Mouse (Mus musculus): ENCODE results near the gene Tbc1d2. TPM values are rescaled to one million over a fixed set of nuclear protein-coding genes. Genes with fewer than 3 reads are reported as not detected.

The Tbc1d2 gene
- 2.9 and 3.4 TPM in 2 replicates for polyA plus RNA-seq (2015; fragmentation: Nextera tagmentation; extraction: Ambion mirVana)

DNA sequence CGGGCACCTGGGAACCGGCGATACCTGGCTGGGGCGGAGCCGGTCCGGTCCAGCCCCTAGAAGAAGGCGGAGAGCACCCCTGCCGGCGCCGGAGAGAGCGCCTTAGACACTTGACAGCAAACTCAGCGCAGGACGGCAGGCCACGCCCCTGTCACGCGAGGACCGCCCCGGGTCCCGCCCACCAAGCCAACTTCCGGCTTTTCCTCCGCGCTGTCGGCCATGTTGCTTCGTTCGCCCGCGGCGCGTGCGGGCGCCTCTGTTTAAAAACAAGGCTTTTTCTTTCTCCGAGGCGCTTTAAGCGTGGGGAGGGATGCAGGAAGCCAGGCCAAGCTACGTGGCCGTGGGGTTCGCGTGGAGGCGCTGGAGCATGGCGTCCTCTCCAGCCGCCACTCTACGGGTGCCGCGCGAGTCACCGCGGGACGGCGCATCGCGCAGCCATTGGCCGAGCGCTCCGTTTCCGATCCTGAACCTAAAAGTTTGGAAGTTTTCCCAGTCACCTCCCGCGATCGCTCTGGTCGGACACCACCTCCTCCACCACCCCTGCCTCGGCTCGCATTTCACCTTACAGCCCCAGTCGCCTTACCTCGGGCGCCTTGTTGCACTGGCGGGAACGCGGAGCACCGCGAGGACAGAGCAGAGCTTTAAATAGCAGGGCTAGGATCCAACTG lies at the start of gene Tbc1d2:
Gene Tbc1d2, minus strand, starts transcription at position 124 of the 668 bp plus-strand sequence.
- ATAC-seq (ENCODE audit: insufficient read depth, low FRiP score, low read depth), result peak; percentile 97
- Histone ChIP-seq H3K4me3 (replicated peaks) (peak within 1 kb of the TSS; percentile 71), H3K27ac (peak within 1 kb of the TSS; percentile 84), H3K4me1 (peaks cover 7% of the 10 kb centered on the region; the same call in 1 of the 2 replicates), H3K9ac (peak within 1 kb of the TSS; percentile 53; the same call in 1 of the 2 replicates), H3K9me3 (no peaks in the 10 kb centered on the region), H3K27me3 (replicated peaks) (peaks cover 3% of the 10 kb centered on the region), H3K36me3 (no peaks in the 10 kb centered on the region), H3K4me2 (peak within 1 kb of the TSS; percentile 93)
- WGBS, result under 1% methylated on average over 68 of the region's 69 CpGs

DNA sequence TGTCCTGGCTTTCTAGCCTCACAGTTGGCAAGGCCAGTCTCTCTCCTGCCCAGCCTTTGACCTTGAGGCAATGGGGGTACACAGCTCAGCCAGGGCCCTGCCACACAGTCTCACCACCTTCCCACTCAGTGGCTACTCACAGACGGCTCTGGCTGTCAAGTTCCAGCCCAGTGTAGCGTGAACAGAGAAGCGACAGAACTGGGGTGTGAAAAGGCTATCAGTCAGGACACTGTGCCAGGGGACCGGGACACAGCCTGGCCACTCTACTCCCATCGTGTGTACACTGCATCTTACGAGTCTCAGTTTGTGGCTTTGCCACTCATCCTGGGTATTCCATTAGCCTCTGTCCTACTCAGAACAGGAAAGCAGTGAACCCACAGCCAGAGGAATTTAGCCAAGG lies 46.5 kb upstream of the Tbc1d2 start:
- no peak for ATAC-seq (ENCODE audit: insufficient read depth, low FRiP score, low read depth)
- no peak overlapping the region for H3K27ac ChIP-seq
- H3K27me3 ChIP-seq (replicated peaks), result no peaks in the 10 kb centered on the region
- no peak overlapping the region for H3K9ac ChIP-seq
- H3K4me3 ChIP-seq (replicated peaks), result no peak overlapping the region
- 76% methylated on average over 6 of the region's 6 CpGs for WGBS
- H3K9me3 ChIP-seq, result no peaks in the 10 kb centered on the region
- no peaks in the 10 kb centered on the region for H3K4me1 ChIP-seq
- H3K36me3 ChIP-seq, result no peaks in the 10 kb centered on the region
- H3K4me2 ChIP-seq, result no peak overlapping the region

DNA sequence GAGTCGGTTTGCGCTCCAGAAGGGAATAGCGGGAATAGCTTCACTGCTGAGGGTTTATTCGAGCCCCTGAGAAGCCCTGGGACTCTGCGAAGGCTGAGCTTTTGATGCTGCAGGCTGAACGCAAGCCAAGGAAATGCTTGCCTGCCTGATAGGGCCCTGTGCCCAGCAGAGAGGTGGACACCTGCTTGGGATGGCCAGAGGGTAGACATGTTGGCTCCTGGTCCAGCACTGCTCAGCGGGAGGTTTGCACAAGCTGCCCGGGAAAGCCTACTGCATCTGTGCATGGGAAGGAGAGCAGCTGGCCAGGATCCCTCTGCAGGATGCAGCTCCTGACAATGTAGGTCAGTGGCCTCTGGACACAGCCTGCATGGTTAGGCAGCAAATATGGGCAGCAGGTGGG lies 40.6 kb upstream of the Tbc1d2 start:
- WGBS, result 80% methylated on average over 8 of the region's 8 CpGs
- Histone ChIP-seq H3K27ac (no peak overlapping the region), H3K9me3 (no peaks in the 10 kb centered on the region), H3K9ac (no peak overlapping the region), H3K4me3 (replicated peaks) (no peak overlapping the region), H3K4me1 (no peaks in the 10 kb centered on the region), H3K36me3 (no peaks in the 10 kb centered on the region), H3K4me2 (no peak overlapping the region), H3K27me3 (replicated peaks) (peaks cover 7% of the 10 kb centered on the region; the same call in 1 of the 2 replicates)
- ATAC-seq (ENCODE audit: insufficient read depth, low FRiP score, low read depth), result no peak

DNA sequence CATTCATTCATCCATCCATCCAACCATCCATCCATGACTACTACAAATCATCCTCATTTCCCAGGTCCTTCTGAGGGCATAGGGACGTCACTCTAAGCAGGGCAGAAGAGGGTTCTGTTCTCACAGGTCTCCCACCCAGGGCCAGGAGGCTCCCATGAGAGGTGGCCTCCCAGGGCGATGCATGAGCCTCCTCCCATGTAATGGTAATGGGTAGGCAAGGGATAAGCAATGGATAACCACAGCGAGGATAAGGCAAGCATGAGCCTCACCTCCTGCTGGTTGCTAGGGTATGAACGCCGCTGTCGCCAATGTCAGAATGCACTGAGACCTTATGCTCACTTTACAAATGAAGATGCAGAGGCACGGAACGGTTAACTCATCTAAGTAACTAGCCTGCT lies 40.0 kb upstream of the Tbc1d2 start:
- peaks cover 7% of the 10 kb centered on the region; the same call in 1 of the 2 replicates for H3K27me3 ChIP-seq (replicated peaks)
- H3K36me3 ChIP-seq, result no peaks in the 10 kb centered on the region
- 81% methylated on average over 8 of the region's 8 CpGs for WGBS
- ATAC-seq (ENCODE audit: insufficient read depth, low FRiP score, low read depth), result no peak
- no peaks in the 10 kb centered on the region for H3K4me1 ChIP-seq
- no peaks in the 10 kb centered on the region for H3K9me3 ChIP-seq
- no peak overlapping the region for H3K4me2 ChIP-seq
- no peak overlapping the region for H3K4me3 ChIP-seq (replicated peaks)
- H3K9ac ChIP-seq, result no peak overlapping the region
- H3K27ac ChIP-seq, result no peak overlapping the region

DNA sequence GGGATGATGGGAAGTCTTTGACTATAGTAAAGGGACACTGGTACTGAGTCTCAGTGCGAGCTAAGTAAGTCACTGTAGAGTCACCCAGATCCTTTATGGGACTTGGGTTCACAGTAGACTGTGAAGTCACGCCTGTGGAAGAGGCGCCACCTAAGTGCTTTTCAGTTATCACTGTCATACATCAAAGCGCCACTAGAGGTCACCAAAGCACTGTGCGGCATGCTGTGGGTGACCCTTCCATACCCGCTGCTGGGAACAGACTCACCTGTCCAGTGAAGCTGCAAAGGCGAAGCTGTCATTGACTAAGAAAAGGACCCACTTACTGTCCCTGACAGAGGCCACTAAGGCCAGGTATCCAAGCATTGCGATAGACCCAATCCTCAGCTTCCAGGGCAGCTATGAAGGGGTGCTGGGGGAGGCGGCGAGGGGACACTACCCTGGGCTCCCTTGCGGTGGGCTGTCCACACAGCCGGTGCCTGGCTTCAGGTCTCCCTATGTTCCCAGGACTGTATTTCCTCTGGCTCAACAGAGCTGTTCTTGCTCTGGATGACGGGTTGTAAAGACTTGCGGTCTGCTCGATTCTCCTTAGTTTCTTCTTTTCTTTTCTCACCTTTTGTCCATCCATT lies 39.5 kb upstream of the Tbc1d2 start:
- Histone ChIP-seq H3K9ac (no peak overlapping the region), H3K4me1 (no peaks in the 10 kb centered on the region), H3K4me3 (replicated peaks) (no peak overlapping the region), H3K27ac (no peak overlapping the region), H3K4me2 (no peak overlapping the region), H3K36me3 (no peaks in the 10 kb centered on the region), H3K9me3 (no peaks in the 10 kb centered on the region), H3K27me3 (replicated peaks) (peaks cover 7% of the 10 kb centered on the region; the same call in 1 of the 2 replicates)
- ATAC-seq (ENCODE audit: insufficient read depth, low FRiP score, low read depth), result no peak; the same call in 1 of the 2 replicates
- 45% methylated on average over 15 of the region's 15 CpGs for WGBS

DNA sequence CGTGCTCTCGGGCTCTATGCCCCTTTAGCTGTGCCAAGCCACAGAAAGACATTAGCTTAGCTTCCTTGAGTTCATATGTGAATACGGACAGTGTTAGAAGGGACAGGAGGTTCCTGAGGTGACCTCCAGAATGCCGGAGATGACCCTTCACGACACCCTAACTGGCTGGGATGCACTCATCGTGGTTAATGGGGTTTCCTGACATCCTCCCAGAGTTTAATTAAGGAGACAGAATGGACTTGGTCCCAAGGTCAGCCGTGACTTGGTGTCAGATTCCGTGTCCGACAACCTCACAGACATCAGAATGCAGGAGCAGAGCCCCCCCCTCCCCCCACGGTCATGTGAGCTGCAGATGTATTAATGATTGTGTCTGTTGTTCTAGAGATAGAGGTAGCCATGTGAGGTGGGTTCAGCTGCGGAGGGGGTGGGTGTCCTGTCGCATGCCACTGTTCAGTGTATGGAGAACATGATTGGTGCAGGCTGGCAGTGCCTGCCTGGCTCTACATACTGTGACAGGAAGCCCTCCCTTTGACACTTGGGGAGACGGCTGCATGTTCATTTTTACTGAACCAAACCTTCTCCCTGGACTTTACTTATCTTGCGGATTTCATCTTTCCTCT lies 38.3 kb upstream of the Tbc1d2 start:
- H3K4me3 ChIP-seq (replicated peaks), result no peak overlapping the region
- ATAC-seq (ENCODE audit: insufficient read depth, low FRiP score, low read depth), result no peak
- no peaks in the 10 kb centered on the region for H3K9me3 ChIP-seq
- 67% methylated on average over 14 of the region's 14 CpGs for WGBS
- no peak overlapping the region for H3K9ac ChIP-seq
- no peak overlapping the region for H3K4me2 ChIP-seq
- H3K27ac ChIP-seq, result no peak overlapping the region
- peaks cover 7% of the 10 kb centered on the region; the same call in 1 of the 2 replicates for H3K27me3 ChIP-seq (replicated peaks)
- no peaks in the 10 kb centered on the region for H3K4me1 ChIP-seq
- H3K36me3 ChIP-seq, result no peaks in the 10 kb centered on the region

DNA sequence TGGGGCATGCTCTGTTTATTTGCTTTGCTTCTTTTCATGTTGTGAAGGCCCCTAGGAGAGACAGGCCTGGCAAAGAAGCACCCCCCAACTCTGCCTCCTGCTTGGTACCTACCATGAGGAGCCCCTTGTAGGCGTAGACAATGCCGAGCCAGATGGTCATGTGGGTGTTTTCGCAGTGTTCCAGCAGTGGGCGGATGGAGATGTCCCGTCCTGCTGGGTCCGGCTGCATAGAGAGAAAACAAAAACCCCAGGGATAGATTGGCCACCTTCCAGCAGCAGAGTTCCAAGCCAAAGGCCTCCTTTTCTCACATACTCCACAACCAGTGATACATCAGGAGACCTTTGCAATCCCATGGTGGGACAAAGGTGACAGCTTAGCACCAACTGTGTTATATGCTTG lies 34.2 kb upstream of the Tbc1d2 start:
- WGBS, result 55% methylated on average over 6 of the region's 6 CpGs
- H3K27ac ChIP-seq, result no peak overlapping the region
- peaks cover 7% of the 10 kb centered on the region; the same call in 1 of the 2 replicates for H3K27me3 ChIP-seq (replicated peaks)
- H3K36me3 ChIP-seq, result no peaks in the 10 kb centered on the region
- H3K9ac ChIP-seq, result no peak overlapping the region
- H3K4me2 ChIP-seq, result no peak overlapping the region
- H3K4me1 ChIP-seq, result no peaks in the 10 kb centered on the region
- H3K4me3 ChIP-seq (replicated peaks), result no peak overlapping the region
- ATAC-seq (ENCODE audit: insufficient read depth, low FRiP score, low read depth), result no peak
- H3K9me3 ChIP-seq, result no peaks in the 10 kb centered on the region

DNA sequence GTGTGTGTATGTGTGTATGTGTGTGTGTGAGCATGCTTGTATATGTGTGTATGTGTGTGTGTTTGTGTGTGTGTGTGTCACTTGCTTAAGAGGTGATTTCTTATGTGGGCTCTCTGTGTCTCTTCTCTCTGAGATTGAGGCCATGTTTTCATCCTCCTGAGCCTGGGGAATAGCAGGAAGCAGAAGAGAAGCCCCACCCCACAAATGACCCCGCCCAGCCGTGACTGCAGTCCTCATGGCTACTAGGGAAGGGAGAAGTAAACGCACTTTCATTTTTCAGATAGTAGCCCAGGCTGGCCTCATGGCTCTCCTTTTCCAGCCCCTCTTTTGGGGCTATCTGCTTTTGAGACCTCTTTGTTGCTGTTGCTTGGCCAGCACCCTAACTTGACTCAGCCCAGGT lies 26.6 kb upstream of the Tbc1d2 start:
- H3K4me1 ChIP-seq, result no peaks in the 10 kb centered on the region
- no peak overlapping the region for H3K9ac ChIP-seq
- no peaks in the 10 kb centered on the region for H3K36me3 ChIP-seq
- no peak for ATAC-seq (ENCODE audit: insufficient read depth, low FRiP score, low read depth)
- no peak overlapping the region for H3K4me2 ChIP-seq
- no peak overlapping the region for H3K4me3 ChIP-seq (replicated peaks)
- 63% methylated on average over 3 of the region's 3 CpGs for WGBS
- H3K27ac ChIP-seq, result no peak overlapping the region
- no peaks in the 10 kb centered on the region for H3K9me3 ChIP-seq
- no peaks in the 10 kb centered on the region for H3K27me3 ChIP-seq (replicated peaks)

DNA sequence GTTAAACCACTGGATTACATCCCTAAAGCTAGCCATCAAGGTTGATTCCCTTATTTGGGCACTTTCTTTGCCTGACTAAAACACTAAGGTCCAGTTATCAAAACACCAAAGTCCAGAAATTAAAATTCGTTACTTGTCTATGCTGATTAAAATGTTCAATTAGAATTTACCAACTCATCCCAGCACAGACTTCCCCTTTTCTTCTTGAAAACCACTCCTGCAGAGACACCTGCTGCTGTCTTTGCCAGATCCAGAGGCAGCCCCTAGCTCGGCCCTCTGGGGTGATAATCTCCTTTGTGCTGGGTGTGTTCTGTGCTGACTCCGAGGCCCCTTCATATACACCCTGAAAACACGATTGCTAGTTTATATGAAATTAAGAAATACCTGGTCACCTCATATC lies 26.0 kb upstream of the Tbc1d2 start:
- no peak for ATAC-seq (ENCODE audit: insufficient read depth, low FRiP score, low read depth)
- no peaks in the 10 kb centered on the region for H3K36me3 ChIP-seq
- no peaks in the 10 kb centered on the region for H3K27me3 ChIP-seq (replicated peaks)
- no peak overlapping the region for H3K9ac ChIP-seq
- H3K4me3 ChIP-seq (replicated peaks), result no peak overlapping the region
- WGBS, result 53% methylated on average over 4 of the region's 4 CpGs
- H3K4me1 ChIP-seq, result no peaks in the 10 kb centered on the region
- H3K27ac ChIP-seq, result no peak overlapping the region
- H3K9me3 ChIP-seq, result no peaks in the 10 kb centered on the region
- H3K4me2 ChIP-seq, result no peak overlapping the region

DNA sequence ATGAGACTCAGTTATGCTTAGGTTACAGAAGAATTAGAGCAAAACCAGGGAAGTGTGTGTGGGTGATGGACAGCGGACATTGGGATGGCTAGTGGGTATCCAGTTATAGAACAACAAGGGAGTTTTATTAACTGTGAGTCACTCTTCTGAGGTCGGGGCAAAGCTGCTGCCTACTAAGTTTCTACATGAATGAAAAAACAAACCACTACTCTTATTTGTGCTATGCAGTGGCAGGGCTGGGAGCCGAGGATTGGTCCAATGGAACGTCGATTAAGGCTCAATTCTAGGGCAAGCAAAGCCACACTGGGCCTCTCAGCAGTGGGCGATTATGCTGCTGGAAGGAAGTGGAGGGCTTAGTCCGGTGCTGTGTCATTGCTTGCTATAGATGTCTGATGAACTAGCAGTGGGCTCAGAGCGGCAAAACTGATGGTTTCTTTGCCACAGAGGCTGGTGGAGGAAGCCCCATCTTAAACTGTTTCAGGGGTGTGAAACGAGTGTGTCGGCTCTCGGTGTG lies 25.3 kb upstream of the Tbc1d2 start:
- Histone ChIP-seq H3K4me2 (no peak overlapping the region), H3K36me3 (no peaks in the 10 kb centered on the region), H3K27ac (no peak overlapping the region), H3K27me3 (replicated peaks) (no peaks in the 10 kb centered on the region), H3K4me1 (no peaks in the 10 kb centered on the region), H3K9ac (no peak overlapping the region), H3K9me3 (no peaks in the 10 kb centered on the region), H3K4me3 (replicated peaks) (no peak overlapping the region)
- ATAC-seq (ENCODE audit: insufficient read depth, low FRiP score, low read depth), result no peak
- 75% methylated on average over 11 of the region's 11 CpGs for WGBS

DNA sequence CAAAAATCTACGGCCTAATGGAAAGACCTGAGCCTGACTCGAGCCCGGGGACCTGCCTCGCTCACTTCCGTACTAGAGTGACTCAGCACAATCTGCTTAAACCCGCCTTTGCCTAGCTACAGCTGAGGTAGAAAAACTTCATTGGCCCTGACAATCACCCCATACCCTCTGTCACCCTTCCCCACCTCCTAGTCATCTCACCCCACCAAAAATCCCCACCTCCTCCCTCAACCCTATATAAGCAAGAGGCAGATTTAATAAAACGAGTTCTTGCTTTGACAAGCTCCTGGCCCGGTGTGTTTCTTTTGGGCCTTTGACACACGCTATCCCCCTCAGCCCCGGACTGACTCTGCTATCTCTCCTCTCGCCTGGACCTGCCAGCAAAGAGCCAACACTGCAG lies 18.6 kb upstream of the Tbc1d2 start:
- Histone ChIP-seq H3K27me3 (replicated peaks) (no peaks in the 10 kb centered on the region), H3K36me3 (no peaks in the 10 kb centered on the region), H3K27ac (no peak overlapping the region), H3K4me2 (no peak overlapping the region), H3K9ac (no peak overlapping the region), H3K9me3 (no peaks in the 10 kb centered on the region), H3K4me3 (replicated peaks) (no peak overlapping the region), H3K4me1 (peaks cover 11% of the 10 kb centered on the region; the same call in 1 of the 2 replicates)
- no peak for ATAC-seq (ENCODE audit: insufficient read depth, low FRiP score, low read depth)
- 70% methylated on average over 11 of the region's 11 CpGs for WGBS

DNA sequence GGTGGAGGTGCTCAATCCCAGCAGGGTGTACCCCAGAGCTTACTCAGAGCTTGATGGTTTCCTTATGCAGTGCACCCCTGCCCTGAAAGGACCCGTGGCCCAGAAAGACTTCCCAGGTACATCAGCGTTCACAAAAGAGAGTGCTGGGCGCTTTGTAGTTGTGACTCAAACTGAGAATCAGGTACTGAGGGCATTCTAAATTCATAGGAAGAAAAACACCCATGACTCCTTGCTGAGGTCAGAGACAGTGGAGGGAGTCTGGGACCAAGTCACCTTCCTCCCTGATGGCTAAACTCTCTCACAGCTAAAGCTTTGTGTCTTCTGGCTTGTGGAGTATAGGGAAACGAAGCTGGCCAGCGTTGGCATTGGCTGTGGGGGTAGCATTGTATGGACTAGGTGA lies 16.4 kb upstream of the Tbc1d2 start:
- WGBS, result 76% methylated on average over 5 of the region's 5 CpGs
- peaks cover 13% of the 10 kb centered on the region; the same call in 1 of the 2 replicates for H3K4me1 ChIP-seq
- no peak overlapping the region for H3K9ac ChIP-seq
- H3K9me3 ChIP-seq, result no peaks in the 10 kb centered on the region
- no peak overlapping the region for H3K4me3 ChIP-seq (replicated peaks)
- H3K36me3 ChIP-seq, result no peaks in the 10 kb centered on the region
- no peak overlapping the region for H3K4me2 ChIP-seq
- H3K27ac ChIP-seq, result no peak overlapping the region
- H3K27me3 ChIP-seq (replicated peaks), result no peaks in the 10 kb centered on the region
- no peak for ATAC-seq (ENCODE audit: insufficient read depth, low FRiP score, low read depth)

All from stomach, embryonic 15.5 days (tissue).